Mouse (Mus musculus): ENCODE data around the gene Fa2h.
"Not testable (repeated sequence)": the region's sequence is repeated elsewhere in the genome, so short reads cannot be mapped to it uniquely, and the experiment has no call there.

The Fa2h gene

DNA sequence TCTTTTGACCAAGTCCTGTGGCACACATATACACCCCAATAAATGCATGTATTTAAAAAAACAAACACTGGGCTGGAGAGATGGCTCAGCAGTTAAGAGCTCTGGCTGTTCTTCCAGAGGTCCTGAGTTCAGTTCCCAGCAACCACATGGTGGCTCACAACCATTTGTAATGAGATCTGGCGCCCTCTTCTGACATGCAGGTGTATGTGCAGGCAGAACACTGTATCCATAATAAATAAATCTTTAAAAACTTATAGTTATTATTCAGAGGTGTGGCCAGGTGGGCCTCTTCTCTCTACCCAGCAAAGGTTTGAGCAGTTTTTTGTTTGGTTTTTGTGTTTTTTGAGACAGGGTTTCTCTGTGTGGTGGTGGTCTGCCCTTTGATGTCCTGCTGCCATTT, 34.7 kb downstream of the Fa2h start:
- DNase-seq (ENCODE audit: low read depth), result no peak

DNA sequence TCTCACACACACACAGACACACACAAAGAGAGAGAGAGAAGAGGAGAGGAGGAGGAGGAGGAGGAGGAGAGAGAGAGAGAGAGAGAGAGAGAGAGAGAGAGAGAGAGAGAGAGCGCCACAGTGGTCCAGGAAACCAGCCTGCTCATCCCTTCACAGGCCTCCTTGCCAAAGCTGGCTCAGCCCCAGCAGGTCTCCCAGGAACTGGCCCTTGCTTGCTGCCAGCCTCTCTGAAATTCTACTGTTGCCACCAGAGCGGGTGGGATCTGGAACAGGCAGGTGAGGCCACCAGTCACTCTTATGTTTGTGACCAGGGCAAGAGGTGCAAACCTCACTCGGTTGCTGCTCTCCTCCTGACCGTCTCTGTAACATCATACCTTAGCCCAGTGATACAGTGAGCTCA, 36.2 kb downstream of the Fa2h start:
- DNase-seq (ENCODE audit: low read depth), result no peak

DNA sequence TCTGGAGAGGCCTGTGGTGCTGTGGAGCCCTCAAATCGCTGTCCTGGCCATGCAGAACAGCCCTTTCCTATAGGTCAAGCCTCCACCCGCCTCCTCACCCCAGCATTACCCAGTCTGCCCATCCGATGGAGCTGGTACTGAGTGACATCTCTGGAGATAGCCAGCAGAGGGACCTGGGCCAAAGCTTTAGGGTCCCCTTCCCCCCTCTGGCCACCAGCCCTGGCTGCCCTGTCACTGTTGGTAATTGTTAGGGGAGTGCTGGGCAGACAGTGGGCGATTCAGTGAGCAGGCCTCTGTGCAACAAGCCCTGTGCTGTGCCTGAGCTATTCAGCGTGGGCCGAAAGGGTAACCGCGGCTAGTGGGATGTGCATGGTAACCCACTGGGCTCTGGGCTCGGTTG, 40.1 kb downstream of the Fa2h start:
- no peak for DNase-seq (ENCODE audit: low read depth)

DNA sequence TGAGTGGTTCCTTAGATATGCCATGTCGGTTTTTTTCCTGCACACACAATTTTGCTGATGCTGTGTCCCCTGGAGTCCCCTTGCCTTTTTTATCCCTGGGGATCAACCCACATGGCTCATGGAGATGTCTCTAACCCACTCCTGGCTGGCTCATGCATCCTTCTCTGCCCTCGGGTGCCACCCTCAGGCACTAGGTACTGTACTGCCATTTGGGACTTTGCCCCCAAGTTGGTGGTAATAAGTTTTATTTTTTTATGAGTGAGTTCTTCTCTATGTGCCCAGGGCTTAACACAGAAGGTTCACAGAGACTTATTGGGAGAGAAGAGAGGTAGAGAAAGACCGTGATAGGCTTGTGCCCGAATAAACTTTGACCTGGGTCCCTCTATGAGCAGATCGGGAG, 41.3 kb downstream of the Fa2h start:
- DNase-seq (ENCODE audit: low read depth), result no peak

DNA sequence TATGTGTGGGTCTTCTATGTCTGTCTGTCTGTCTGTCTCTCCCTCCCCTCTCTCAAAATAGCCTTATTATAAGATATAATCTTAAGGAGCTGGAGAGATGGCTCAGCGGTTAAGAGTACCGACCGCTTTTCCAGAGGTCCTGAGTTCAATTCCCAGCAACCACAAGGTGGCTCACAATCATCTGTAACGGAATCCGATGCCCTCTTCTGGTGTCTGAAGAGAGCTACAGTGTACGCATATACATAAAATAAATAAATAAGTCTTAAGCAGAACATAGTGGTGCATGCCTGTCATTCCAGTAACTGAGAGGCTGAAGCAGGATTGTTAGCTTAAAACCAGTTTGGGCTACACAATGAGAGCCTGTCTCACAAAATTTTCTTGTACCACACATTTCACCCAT, 43.0 kb downstream of the Fa2h start:
- DNase-seq (ENCODE audit: low read depth), result peak; percentile 31

DNA sequence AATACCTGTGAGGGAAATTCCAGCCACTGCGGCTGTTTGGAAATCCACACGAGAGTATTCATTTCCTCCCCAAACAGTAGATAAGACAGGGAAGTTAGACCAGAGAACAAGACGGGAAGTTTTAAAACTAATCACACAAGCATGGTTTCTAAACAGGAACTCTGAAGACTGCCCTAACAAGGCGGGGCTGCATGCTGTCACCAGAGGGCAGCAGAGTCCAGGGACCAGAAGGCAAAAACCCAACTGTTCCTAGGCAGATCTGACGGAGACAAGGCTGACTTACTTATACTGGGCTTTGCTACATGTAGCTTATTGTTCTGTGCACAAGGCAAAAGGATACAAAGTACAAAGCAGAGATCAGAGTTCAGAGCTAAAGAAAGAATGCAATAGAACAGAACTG, 50.4 kb downstream of the Fa2h start:
- DNase-seq (ENCODE audit: low read depth), result peak; percentile 94

DNA sequence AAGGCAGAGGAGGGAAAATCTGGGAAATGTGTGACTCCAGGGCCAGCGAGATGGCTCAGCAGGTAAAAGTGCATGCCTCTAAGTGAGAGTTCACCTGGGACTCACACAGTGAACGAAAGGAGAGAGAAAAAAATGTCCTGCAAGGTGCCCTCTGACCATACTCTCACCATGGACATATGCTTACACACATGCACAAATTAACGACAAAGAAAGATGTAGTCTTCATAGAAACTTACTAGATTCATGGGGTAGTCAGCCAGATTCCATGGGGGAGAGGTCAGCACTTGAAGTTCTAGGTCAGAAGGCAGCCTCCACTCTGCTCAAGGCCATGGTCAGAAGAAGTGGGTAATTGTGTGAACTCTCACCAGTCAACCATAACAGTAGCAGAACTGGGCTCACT, 53.4 kb downstream of the Fa2h start:
- DNase-seq (ENCODE audit: low read depth), result no peak

DNA sequence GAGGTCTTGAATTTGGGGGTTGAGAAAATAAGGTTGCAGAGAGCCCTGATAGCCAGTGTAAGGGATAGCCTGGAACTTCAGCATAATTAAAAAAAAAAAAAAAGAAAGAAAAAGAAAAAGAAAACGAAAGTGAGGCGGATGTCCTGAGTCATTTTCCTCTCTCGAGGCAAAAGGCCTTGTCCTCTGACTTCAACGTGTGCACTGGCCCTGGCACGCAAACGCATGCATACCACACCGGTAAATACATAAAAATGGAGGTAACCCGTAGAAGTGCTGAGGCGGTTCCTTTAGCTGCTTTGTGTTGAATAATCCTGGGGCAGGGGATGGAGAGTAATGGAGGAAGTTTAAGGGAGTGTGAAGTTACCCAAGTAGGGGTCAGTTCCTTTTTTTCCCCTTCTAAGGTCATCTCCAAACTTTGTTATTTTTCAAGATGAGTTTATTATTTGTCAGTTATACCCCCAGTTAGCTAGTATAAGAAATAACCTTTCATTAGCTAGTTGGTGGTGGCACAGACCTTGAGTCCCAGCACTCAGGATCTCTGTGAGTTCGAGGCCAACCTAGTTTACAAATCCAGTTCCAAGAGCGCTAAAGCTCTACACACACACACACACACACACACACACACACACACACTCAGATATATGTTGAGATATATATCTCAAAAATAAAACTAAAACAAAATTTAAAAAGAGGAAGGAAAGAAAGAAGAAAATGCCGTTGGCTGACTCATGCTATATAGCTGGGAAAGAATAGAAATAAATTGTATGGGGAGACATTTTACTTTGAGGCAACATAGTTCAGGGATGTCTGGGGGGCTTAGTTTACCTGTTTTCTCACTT, 55.0 kb downstream of the Fa2h start:
- DNase-seq (ENCODE audit: low read depth), result no peak

DNA sequence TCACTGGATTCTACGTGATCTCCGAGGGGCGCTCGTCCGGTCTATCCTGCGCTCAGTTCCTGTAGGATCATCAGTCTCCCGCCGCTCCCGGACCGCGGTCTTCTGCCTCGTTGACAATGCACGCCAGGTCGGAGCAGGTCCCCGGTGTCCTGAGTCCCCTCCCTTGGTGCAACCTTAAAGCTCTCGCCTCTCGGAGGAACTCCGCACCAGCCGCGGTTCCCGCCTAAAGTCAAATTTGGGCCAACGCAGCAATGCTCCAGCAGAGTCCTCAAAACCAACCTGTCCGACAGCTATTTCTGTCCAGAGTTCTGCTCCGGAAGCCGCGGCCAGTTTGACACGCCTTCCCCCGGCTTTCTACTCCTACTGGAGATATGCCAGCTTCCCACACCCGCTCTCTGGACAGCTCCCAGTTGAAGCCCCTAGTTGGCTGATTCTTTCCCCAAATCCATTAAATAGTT, 55.7 kb downstream of the Fa2h start, which contains the start of gene Mlkl:
TSS of gene Mlkl (minus strand) at position 288 of the 458 bp plus-strand sequence.
- DNase-seq (ENCODE audit: low read depth), result peak; percentile 83

DNA sequence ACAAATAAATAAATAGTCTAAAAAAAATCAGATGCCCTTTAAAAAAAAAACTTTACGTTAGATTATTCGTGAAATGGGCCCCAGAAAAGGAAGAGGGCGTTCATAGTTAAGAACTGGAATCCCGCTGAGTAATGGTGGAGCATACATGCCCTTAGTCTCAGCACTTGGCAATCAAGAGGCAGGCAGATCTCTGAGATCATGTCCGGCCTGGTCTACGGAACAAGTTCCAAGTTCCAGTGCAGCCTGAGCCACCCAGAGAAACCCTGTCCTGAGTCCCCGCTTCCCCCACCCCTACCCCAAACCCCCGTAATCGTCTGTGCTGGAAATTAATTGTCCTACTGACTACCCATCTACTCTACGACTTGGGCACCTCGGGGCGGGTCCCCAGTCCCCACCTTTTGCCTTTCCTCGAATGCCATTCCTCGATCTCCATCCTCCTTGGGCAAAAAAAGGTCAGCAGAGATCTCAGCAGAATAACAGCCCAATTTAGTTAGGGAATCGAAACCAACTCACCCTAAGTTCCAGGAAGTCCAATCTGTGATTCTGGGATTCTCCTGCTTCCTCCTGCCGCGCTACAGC, 56.2 kb downstream of the Fa2h start:
- peak; percentile 58 for DNase-seq (ENCODE audit: low read depth)

DNA sequence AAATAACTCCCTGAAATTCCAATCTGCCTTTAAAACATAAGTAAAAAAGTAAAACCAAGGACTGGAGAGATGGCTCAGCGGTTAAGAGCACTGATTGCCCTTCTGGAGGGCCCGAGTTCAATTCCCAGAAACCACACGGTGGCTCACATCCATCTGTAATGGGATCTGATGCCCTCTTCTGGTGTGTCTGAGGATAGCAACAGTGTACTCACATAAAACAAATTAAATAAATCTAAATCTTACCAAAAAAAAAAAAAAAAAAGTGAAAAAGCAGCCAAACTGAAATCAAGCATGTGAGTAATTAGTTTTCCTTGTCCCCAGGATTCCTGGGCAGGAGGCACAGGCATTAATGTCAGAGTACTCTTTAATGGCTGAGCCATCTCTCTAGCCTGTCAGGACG, 56.9 kb downstream of the Fa2h start:
- peak; percentile 24 for DNase-seq (ENCODE audit: low read depth)

DNA sequence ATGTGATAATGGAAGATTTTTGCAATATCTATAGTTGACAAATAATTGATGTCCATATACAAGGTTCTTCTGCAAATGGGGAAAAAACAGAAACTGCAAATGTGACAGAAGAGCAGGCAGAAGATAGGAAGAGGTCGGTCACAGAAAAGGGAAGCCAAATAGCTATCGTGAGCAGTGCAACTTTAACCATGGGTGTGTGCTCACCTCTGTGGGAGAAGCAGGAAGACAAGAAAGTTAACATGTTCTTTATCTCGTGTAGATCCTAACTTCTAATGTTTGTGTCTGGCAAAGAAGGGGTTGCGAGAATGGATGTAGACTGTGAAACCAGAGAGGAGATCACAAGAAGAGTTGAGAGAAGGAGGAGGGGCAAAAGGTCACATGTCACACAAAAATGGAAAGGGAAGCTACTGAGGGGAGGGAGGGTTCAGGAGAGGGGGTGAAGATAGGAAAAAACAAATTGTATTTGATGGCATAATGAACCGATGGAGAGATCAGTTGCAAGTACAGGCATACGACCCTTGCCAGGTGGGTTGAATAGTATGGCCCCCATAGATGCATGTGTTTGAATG, 68.3 kb downstream of the Fa2h start:
- DNase-seq (ENCODE audit: low read depth), result no peak

DNA sequence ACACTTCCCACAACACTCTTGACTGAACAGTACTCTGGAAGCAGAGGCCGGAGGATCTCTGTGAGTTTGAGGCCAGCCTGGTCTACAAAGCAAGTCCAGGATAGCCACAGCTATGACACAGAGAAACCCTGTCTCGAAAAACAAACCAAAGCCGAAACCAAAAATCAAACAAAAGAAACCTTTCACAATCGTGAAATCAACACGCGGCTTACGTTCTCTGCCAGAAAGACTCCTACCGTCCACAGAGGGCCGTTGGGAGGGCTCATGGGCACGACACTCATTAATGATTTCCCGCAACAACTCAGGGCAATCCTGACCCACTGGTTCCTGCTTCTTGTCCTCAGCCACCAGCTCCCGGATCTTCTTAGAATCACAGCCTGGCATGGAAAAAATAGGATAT, 78.9 kb downstream of the Fa2h start:
- no peak for DNase-seq (ENCODE audit: low read depth)

DNA sequence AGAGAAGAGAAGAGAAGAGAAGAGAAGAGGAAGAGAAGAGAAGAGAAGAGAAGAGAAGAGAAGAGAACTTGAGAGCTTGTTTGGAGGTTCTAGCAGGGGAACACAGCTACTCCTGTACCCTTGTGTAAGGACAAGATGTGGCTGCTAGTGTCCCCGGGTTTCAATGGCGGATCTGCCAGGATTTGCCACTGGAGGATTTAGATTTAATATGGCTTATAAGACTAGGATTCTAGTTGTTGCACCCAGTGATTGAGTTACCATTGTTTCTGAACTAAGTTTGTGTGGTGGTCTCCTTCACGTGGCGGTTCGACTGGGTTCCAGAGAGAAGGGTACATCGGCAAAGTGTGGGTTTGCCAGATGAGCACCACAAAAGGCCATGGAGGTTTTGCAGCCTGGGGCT, 79.7 kb downstream of the Fa2h start:
- DNase-seq (ENCODE audit: low read depth), result not testable (repeated sequence)

DNA sequence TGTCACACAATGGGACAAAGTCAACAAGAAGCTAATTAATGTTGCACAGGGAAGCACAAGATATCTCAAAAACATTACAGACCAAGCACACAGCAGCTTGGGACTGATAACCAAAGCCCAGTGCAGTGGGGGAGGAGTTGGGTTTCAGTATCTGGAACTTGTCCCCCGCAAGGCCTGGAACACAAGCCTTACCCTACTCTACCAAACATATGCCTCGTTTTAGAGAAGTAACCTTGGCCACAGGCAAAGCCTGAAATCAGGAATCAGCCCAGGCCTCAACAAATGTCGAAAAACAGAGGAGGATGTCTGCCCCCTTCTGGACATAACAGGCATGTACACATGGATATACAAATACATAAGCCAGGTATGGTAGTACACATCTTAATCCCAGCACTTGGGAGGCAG, 80.9 kb downstream of the Fa2h start:
- peak; percentile 25 for DNase-seq (ENCODE audit: low read depth)

DNA sequence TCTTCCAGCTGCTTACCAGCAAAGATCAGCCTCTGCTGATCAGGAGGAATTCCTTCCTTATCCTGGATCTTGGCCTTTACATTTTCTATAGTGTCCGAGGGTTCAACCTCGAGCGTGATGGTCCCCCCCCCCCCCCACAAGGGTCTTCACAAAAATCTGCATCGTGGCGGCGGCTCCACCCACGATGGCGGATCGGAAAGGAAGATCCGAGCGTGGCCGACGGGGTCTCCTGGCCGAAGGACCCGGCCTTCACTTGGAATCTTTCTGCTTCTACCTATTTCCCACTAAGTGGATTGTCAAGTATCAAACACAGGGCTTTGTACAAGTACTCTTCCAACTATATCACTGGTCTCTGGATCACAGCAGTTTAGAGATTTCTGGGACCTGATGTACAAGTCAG, 83.6 kb downstream of the Fa2h start:
- DNase-seq (ENCODE audit: low read depth), result not testable (repeated sequence)

DNA sequence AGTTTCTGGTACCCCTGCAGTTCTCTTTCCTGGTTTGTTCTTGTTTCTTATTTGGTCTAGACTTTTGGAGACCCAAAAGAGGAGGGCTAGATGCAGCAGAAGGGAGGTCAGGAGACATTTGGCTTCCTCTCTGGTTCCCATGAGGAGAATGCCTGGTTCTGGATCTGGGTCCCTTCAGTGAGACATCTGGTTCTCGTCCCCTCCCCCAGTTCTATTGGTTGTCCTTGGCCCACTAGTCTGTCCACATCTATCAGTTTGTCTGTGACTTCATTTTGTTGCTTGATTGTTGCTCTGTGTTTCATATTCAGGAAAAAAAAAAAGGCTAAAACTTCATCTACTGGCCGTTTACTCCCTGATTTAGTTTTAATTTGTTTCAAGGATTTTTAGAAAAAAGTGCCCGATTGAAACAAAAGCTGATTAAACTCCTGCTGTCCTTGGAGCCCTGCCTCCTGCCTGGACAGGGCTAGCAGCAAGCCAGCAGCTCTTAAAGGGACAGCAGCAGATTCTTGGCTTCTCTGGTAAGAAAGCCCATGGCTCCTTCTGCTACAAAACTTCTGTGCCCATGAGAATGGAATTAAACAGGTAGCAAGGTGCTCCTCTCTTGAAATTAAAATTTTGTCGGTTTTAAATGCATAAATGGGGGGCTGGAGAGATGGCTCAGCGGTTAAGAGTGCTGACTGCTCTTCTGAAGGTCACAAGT, 88.4 kb downstream of the Fa2h start:
- DNase-seq (ENCODE audit: low read depth), result peak; percentile 41

DNA sequence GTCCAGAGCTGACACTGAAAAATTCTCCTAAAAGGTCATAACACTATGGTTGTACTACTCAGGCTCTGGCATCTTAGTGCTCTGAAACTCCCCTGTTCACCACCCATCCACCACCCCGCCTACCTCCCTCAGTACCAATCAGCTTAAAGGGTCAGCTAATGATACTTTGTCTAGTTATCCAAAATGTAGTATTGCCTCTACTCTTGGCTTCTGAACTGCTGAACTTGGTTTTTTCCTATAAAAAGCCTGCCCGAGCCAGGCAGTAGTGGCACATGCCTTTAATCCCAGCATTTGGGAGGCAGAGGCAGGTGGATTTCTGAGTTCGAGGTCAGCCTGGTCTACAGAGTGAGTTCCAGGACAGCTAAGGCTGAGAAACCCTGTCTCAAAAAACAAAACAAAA, 89.3 kb downstream of the Fa2h start:
- no peak for DNase-seq (ENCODE audit: low read depth)

DNA sequence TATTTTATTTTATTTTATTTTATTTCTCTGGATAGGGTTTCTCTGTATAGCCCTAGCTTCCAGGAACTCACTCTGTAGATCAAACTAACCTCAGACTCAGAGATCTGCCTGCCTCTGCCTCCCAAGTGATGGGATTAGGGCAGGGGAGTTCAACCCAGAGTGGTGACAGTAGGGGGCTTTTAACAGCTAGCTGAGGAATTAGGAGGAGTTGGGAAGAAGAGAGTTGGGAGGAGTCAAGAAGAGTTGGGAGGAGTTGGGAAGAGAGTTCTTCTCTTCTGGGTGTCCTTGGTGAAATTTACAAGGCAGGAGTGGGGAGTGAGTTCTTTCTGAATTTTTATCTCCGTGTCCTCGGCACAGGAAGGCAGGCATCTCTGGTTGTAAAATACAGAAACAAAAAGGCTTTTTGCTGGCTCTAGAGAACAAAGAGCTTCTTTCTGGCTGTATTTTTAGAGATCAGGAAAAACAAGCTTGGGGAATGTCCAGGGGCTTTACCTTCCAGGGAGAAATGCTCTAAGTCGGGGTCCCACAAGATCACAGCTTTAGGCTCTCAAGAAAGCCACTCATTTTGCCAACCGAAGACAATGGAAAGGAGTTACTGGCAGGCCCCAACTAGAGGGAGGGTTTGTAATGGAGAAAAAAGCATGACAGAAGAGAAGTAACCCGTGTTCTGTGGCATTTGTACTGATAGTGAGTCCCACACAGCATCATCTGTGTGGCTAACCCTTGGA, 90.4 kb downstream of the Fa2h start:
- not testable (repeated sequence) for DNase-seq (ENCODE audit: low read depth)

DNA sequence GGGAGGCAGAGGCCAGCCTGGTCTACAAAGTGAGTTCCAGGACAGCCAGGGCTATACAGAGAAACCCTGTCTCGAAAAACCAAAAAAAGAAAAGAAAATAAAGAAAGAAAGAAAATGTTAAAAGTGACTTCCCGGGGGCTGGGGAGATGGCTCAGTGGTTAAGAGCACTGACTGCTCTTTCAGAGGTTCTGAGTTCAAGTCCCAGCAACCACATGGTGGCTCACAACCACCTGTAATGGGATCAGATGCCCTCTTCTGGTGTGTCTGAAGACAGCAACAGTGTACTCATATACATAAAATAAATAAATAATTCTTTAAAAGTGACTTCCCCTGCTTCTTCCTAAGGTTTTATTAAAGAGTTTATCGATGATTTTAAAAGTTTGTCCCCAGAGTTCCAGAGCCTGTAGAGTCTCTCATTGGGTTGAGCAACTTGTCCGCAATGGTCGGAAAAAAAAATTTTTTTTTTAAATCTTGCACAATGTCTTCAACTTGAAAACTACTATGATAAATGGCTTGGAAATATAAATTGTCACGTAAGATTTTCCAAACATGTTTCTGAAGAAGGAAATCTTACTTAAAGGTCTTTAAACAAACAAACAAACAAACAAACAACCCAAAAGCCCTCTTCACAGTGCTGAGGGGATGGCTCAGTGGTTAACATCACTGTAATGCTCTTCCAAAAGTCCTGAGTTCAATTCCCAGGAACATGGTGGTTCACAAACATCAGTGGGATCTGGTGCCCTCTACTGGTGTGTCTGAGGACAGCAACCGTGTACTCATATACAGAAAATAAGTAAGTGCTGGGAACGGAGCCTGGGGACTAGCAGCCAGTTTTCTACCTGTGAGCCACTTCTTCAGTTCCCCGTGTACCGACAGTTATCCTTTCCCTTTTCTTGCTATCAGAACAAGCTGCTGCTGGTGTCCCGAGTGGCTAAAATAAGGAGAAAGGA, 92.8 kb downstream of the Fa2h start:
- peak; percentile 21 for DNase-seq (ENCODE audit: low read depth)
